Mouse (Mus musculus): ENCODE results near the gene Tbc1d10c.

The Tbc1d10c gene

DNA sequence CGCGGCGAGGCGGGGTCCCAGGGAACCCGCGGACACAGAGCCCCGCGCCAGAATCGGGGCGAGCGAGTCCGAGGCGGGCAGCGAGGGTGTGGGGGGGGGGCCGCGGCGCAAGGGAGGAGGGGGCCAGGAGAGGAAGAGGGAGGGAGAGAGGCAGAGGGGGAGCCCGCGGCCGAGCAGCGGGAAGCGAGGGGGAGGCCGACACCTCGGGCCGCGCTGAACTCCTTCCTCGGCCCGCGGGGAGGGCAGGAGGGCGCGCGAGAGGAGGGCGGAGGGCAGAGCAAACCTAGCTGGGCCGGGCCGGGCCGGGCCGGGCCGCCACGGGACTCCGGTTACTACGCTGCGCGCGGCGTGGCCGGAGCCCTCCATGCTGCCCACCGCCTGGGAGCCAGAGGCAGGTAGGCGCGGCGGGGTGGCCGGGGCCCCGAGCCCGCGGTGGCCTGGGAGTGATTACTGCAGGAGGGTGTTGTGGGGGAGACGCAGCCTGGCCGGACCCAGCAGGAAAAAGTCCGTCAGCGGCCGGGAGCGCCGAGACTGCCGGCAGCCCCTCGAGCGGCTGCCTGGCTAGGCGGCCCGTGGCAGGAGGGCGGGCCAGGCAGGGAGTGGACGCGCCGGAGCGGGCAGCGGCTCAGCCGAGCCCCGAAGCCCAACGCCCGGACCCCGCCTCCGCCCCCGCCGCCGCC, 23.8 kb upstream of the Tbc1d10c start:
- DNase-seq = no peak

DNA sequence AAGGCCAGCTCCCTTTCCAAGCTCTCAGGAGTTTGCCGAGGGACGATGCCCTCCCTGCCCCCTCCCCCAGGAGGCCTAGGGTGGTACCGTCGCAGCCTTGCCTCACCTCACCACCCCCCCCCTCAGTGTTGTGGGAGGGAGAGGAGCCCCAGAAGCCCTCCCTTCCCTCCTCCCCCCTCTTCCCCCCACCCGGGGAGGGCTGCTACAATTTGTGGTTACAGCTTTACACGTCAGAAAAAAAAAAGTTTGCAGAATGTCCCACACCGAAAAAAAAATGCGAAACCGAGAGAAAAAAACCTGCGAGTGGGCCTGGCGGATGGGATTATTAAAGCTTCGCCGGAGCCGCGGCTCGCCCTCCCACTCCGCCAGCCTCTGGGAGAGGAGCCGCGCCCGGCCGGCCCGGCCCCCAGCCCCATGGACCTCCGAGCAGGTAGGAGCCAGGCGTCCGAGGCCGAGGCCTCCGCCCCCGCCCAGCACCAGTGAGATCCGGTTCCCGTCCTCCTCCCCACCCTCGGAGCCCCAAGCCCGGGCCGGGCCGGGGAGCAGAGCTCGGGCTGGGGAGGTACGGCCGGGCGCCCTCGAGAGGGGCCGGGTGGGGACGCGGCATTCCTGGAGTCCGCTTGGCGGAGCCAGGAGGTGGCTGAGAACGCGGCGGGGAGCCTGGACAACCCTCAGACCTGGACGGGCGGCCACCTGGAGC, 23.1 kb upstream of the Tbc1d10c start, which contains the start of the genes Clcf1 and AC109138.7:
Clcf1 (plus strand) TSS at position 168 of the 700 bp plus-strand sequence.
AC109138.7 (plus strand) TSS at position 287 of the 700 bp plus-strand sequence.
- DNase-seq = no peak

DNA sequence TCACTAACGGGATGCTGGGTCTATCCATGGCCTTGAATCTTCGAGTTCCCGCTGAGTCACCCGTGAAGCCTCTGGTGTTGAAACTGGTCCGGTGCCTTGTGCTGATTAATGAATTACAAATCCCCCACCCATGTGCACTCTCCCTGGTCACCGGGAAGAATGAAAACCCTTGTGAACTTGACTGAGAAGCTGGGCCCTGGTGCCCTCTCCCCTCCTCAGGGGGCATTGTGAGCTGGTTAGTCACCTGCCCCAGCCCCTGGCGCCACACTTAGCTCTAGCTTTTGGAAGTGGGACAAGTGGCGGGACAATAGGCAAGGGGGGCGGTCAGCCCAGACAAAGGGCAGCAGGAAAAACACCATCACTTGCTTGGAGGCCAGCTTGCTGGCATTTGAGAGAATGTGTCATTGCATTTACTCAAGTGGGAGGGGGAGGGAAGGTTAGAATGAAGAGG, 22.5 kb upstream of the Tbc1d10c start:
- no peak for DNase-seq

DNA sequence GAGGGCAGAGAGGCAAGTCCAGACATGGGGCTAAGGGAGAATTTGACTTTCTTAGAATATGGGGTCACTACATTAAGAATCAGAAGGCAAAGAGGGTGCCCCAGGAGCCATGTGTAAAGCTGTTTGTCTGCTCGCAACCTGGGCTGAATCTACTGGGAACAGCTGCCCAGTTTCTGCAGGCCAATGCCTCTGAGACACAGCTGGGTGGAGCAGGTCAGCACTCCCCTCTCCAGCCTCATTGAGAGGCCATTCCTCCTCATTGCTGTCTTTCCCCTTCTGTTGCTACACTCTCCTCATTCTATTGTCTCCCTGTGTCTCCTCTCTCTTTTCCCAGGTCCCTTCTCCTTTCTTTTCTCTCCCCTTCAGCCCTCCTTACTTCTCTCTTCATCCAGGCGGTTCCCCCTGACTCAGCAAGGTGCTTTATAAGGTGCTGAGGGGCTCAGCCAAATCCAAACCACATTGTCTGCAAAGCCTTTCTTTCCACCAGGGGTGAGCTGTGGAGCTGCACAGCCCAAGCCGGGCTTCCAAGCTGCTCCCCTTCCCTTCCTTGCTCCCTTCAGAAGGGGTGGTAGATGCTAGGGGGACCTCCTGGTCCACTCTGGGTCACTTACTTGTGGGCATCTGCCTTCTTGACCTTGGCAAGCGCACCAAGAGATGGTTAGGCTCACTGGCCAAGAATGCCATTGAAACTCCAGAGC, 21.0 kb upstream of the Tbc1d10c start:
- no peak for DNase-seq

DNA sequence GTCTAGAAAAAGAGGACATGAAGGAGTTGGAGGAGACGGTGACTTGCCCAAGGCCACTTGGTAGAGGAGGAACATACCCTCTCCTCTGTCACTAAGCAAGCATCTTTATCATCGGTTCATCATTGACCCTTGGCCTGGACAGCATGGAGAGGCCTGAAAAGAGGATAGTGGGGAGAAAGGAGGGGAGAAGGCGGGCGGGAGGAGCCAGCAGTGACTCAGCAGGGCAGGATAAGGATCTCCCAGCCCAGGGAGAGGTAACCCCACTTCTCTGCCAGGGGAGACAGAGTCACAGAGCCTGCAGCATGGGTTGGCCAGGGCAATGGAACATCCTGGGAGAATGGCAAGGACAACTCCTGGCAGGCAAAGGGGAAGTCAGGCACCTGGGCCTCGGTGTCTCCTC, 17.5 kb upstream of the Tbc1d10c start:
- DNase-seq = no peak

DNA sequence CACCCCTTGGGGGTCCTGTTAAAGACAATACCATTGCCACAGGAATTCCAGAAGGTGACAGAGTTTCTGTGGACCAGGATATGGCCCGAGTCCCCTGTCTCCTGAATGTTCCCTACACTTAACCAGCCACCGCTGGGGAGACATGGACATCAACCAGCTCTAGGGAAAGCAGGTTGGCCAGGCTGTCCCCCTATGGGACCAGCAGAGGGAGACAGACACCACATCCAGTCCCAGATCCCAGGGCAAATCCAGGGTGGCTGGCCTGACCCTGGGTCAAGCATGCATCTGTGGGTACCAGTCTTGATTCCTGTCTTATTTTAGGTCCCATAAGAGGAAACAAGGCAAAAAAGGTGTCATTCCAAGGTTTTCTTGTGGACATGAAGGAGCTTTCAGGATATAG, 15.9 kb upstream of the Tbc1d10c start:
- no peak for DNase-seq

DNA sequence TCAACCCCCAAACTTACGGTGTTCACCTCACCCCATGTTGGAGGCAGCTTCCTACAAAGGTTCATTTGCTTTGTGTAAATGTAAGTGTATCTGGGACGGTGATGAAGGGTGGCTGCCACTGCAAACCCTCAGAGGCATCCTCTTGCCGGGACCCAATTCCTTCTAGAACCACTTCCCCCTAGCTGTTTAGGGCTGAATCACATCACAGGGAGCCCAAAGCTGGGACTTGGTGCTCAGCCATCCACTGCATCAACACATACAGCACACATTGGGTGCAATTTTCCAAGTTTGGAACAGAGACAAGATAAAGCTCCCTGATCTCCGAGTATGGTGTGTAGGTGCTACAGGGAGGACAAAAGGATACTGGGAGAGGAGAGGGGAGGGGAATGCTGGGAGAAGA, 13.8 kb upstream of the Tbc1d10c start:
- DNase-seq = no peak

DNA sequence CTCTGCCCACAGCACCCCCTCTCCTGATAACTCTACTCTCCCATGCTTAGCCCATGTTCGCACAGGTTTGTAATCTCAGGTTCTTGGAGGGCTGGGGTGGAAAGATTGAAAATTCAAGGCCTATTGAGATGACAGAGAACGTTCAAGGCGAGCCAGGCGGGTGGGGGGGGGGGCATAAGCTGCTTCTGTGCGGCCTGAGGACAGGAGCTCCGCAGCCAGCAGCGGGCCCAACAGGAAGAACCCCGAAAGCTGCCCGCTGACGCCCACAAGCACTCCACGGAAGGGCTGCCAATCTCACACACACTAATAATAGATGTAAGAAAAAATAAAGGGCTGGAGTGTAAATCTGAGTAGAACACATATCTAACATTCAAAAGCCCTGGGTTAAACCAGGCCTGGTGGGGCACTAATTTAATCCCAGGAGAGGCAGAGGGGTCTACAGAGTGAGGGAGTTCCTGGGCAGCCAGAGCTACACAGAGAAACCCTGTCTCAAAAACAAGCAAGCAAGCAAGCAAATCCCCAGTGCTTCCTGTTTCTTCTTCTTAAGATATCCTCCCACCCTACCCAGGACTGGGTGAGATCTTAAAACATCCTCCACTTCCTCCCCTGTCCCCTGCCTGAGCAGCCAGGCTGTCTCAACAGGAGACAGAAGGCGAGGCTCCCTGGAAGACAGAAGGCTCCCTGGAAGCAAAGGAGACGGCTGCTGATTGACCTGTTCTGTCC, 12.7 kb upstream of the Tbc1d10c start:
- no peak for DNase-seq

DNA sequence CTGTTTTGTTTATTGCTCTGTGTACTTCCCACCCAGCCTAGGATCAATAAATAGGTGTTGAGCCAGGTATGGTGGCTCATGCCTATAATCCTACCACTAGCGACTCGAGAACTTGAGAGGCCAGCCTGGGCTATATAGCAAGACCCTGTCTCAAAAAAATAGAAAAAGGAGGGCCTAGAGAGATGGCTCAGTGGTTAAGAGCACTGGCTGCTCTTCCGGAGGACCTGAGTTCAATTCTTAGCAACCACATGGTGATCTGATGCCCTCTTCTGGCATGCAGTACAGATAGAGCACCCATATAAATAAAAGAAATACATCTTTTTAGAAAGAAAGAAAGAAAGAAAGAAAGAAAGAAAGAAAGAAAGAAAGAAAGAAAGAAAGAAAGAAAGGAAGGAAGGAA, 12.1 kb upstream of the Tbc1d10c start:
- DNase-seq = no peak

DNA sequence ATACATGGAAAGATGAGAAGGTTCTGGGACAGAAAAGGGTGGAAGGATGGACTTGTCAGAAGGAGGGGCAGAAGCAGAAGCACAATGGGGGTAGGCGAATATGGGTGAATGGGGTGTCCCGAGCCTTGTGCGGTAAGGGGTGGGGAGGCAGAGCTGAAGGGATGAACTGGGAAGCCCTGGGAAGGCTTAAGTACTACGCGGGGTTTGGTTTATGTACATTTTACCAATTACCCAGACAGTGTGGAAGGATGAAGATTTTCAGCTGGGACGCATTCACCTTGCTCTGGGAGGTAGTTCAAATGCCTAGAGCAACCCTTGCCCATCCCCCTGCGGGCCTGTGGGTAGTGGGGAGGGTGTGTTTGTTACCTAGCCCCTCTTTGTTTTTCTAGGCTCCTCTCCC, 11.1 kb upstream of the Tbc1d10c start:
- no peak for DNase-seq

DNA sequence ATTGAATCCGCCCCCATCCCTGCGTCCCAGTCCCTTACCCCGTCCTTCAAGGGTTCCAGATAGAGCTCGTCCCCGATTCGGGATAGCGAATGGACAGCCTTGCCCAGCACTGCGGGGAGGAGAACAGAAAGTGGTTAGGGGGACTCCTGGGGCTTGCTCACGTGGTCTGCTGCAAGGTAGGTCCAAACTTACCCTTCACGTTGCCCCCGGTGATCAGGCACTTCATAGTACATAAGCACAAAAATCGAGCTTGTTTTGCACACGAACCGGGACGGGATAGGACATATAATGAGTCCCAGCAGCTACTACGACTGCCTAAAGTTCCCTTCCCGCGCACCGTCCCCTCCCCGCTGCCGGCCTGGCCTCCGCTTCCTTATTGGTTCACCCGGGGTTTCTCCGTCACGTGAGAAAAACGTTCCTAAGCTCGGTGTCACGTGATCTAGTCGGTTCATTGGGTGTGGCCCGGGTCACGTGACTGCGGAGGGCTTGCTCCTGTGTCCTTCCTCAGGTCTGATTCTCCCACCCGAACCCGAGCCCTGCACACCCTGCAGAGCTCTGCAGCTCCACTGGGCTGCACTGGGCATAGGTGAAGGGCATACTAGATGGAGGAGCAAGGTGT, 10.3 kb upstream of the Tbc1d10c start, which contains the start of gene Rad9a:
Rad9a (minus strand) TSS at position 372 of the 619 bp plus-strand sequence.
- DNase-seq = peak; percentile 97

DNA sequence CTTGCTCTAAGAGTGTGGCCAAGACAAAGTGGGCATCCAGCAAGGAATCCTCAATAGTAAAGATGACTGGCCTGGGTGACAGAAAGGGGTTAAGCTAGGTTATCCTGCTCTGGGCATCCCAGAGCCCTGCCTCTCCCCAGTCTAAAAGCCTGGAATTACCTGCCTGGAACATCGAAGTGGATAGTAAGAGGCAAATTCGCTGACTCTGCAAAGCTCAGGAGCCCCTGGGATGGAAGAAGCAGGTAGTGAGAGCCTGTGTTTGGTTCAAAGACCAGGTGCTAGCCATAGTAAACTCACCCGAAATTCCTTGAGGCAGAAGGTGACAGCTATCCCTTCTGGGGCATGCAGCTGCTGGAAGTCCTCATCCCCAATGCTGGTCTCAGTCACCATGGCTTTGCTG, 6.1 kb upstream of the Tbc1d10c start:
- DNase-seq = no peak

DNA sequence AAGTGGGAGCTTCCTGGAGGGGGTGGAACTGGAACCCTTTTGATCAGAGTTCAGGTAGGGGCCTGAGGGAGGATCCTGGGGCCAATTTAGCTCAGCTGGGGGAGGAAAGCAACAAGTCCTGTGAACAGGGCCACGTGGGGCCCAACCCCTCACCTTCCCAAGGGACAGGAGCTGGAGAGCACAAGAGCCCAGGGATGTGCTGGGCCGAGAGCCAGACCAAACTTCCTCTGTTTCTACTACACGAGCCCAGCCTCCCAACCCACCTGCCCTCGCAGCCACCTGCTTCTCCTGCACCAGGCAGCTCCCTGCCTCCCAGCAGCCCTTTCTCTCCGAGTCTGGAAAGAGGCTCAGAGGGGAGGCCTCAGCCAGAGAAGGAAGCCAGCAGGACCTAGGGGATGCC, 5.5 kb upstream of the Tbc1d10c start:
- no peak for DNase-seq

DNA sequence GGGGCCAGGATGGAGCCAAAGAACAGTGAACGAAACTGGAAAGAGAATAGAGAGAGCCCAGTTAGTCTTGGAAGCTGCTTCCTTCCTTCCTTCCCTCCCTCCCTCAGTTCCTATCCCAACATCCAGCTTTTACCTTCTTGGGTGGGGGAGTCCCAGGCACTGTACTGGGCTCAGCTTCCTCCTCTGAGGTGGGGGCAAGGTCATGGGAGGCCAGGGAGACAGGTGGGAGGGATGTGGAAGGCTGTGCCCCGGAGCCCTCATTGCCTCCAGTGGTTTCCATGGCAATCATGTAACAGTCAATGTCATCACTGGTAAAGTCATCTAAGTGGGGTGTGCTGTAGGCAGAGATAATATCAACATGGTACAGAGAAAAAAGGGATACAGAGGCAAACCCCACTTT, 5.0 kb upstream of the Tbc1d10c start:
- DNase-seq = no peak

DNA sequence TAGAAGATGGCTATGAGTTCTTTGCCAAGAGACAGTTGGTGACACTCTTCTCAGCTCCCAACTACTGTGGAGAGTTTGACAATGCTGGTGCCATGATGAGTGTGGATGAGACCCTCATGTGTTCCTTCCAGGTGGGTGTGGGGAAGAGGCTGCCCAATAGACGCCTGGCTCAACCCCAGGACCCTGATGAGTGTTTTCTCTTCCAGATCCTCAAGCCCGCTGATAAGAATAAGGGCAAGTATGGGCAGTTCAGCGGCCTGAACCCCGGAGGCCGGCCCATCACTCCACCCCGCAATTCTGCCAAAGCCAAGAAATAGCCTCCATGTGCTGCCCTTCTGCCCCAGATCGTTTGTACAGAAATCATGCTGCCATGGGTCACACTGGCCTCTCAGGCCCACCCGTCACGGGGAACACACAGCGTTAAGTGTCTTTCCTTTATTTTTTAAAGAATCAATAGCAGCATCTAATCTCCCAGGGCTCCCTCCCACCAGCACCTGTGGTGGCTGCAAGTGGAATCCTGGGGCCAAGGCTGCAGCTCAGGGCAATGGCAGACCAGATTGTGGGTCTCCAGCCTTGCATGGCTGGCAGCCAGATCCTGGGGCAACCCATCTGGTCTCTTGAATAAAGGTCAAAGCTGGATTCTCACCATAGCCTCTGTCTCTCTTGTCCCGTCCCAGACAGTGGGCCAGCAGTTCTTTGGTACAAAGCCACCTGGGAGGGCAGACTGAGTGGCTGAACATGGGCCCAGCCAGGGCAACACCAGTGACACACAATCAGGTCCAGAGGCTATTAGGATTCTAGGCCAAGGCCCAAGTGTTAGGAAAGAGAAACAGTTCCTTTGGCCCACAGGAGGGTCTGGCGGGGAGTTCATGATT, 3.9 kb upstream of the Tbc1d10c start:
- DNase-seq = no peak

DNA sequence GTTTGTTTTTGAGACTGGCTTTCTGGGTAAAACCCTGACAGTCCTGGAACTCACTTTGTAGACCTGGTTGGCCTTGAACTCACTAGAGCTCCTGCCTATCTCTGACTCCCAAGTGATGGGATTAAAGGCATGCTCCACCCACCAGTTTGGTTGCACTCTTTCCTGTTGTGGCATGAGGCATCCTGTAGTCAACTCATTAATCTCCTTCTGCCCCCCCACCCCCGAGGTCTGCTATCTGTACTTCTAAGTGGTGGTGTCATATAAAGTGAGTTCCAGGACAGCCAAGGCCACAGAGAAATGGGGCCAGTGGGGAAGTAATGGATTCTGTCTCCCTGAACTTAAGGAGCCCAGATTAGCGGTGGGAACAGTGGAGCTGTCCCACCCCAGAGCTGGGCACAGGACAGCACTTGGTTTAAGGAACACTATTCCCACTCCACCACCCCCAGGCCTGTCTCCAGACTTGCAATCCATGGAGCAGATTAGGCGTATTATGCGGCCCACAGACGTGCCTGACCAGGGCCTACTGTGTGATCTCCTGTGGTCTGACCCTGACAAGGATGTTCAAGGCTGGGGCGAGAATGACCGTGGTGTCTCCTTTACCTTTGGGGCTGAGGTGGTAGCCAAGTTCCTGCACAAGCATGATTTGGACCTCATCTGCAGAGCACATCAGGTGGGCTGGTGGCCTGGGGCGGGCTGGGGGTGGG, 3.1 kb upstream of the Tbc1d10c start:
- no peak for DNase-seq

DNA sequence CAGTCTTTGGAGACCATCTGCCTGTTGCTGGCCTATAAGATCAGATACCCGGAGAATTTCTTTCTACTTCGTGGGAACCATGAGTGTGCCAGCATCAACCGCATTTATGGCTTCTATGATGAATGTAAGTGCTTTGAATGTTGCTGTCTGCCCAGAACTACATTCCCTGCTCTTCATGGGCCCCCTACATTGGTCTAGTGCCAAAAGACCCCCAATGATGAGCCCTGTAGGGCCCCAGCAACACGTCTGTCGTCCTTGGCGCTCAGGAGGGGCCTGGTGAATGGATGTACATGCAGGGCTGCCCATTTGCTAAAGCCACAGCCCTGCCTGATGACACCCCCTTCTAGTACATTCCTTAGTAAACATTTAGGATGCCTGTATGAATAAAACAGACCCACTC, 2.0 kb upstream of the Tbc1d10c start:
- no peak for DNase-seq

DNA sequence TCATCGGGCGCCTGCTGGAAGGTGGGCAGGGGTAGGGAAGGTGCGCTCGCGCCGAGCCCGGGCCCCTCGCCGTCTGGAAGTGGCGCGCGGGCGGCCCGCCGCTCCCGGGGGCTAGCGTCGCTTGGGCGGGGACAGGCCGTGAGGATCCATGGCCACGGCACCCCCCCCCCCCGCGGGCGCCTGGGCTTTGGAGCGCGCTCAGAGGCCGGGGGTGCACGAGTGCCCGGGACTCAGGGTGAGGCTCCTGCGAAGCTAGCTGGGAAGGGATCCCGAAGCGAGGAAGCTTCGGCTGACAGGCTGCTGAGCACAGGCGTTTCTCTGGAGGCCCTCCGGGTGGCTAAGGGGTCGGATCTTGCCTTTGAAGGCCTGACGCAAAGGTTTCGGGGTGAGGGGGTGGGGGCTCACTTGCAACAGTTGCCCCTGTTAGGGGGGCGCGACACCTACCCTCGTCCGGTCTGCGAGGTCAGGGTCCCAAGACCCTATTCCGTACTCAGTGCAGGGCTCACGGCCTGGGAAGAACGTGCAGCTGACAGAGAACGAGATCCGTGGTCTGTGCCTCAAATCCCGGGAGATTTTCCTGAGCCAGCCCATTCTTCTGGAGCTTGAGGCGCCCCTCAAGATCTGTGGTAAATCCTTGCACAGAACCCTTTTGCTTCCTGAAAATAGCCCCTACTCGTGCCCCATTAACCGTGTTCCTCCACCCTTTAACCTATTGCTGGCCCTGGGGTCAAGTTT, 1.3 kb upstream of the Tbc1d10c start:
- no peak for DNase-seq

DNA sequence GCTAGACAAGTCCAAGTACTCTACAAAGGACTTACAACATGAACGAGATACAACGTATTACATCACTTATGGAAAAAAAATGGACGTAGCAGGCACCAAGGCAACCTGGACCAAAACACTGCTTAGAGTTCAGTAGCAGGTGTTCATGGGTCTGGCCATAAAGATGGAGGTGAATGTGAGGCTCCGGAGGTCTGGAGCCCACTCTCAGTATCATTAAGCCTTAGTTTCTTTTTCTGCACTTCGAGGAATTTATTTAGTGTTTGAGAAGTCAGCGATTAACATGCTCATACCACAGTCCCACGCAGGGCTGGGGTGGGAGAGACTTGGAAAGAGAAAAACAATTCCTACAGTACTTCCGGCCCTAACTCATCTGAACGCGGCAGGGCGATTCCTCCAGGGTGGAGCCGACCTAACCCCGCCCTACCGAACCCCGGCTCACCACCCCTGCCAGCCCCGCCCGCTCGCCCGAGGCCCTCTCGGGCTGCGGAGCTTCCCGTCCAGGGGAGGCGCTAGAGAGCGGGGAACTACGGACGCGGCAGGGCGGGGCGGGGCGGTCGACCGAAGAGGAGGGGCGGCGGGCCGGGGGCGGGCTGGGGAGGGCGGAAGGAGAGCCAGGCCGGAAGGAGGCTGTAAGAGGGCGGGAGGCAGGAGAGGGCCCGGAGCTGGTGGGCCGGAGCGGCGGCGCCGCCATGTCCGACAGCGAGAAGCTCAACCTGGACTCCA, 605 bp upstream of the Tbc1d10c start, which contains the start of gene Ppp1ca:
Ppp1ca (plus strand) TSS at position 538 of the 723 bp plus-strand sequence.
- peak; percentile 94 for DNase-seq
